ENCODE assay signal across 25 mouse cellular contexts in the genomic region with DNA sequence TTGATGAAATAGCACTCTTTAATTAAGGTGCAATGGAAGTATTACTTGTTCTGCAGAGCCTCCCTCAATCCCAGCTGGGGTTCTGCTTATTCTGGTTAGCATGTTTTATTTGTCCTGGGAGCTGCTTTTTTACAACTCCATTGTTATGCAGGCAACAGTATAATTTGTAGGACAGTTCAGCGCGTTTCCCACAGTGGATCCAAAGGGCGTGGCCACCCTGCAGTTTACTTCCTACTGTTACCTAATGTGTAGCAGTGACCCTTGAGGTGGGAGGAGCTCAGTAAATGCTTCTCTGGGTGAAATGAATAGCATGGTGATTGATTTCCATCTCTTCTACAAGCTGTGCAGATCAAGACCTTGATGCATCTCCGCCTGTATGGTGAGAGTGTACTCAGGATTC. TPM values are rescaled to one million over a fixed set of nuclear protein-coding genes. Genes with fewer than 3 reads are reported as not detected.
A peak's percentile ranks its signal among the peaks of the same experiment; 100 is the strongest.
DNase-seq lines count a peak whose midpoint lies in the region; ATAC-seq lines count a peak whose summit lies in the region.
"Had no signal": no experiment of that assay in that cellular context is flagged by ENCODE, and none has a peak within 500 bp of the region (broad histone marks: within the 10 kb centered on the region; RNA-seq: fewer than 3 reads in every experiment).

No protein-coding gene starts in this region.

- H3K4me3 ChIP-seq in kidney, embryonic 15.5 days (replicated peaks) = no peak overlapping the region
- no peak overlapping the region for H3K4me3 ChIP-seq in neural tube, embryonic 14.5 days (ENCODE audit: low read depth, low read length)
- no peak overlapping the region for H3K4me3 ChIP-seq in intestine, embryonic 15.5 days (replicated peaks)
- H3K4me3 ChIP-seq in neural tube, embryonic 15.5 days (replicated peaks) = no peak overlapping the region
- H3K4me3 ChIP-seq: embryonic facial prominence, embryonic 13.5 days; erythroblast, embryonic 14.5 days; forebrain, embryonic 13.5 days; heart, embryonic 10.5 days; hindbrain, embryonic 10.5 days; left cerebral cortex, adult 2 months; myocyte had no signal

- DNase-seq in kidney, adult 11 months = peak; percentile 41
- no peak for DNase-seq in neural tube, embryonic 10.5 days (ENCODE audit: extremely low spot score, low spot score)
- no peak for DNase-seq in embryo, embryonic 10.5 days (ENCODE audit: low spot score)
- no peak for DNase-seq in urinary bladder, adult 2 months (ENCODE audit: low spot score)
- DNase-seq: adrenal gland, postnatal 10 days; B cell, adult 2 months; cerebellum, postnatal 10 days; gastrocnemius, postnatal 10 days; left cerebral cortex, postnatal 4 days; lung, postnatal 4 days; right cerebral cortex, postnatal 14 days had no signal

- WGBS in kidney, embryonic 15.5 days = 44% methylated on average over 4 of the region's 4 CpGs
- 13% methylated on average over 4 of the region's 4 CpGs for WGBS in neural tube, embryonic 14.5 days
- WGBS in intestine, embryonic 15.5 days = 41% methylated on average over 4 of the region's 4 CpGs
- 16% methylated on average over 4 of the region's 4 CpGs for WGBS in neural tube, embryonic 15.5 days

- peaks cover 7% of the 10 kb centered on the region; the same call in 1 of the 2 replicates for H3K4me1 ChIP-seq in kidney, embryonic 15.5 days
- H3K4me1 ChIP-seq in neural tube, embryonic 14.5 days (ENCODE audit: control insufficient read depth, insufficient read depth, low read length) = peaks cover 4% of the 10 kb centered on the region; the same call in 1 of the 2 replicates
- peaks cover 6% of the 10 kb centered on the region for H3K4me1 ChIP-seq in intestine, embryonic 15.5 days (replicated peaks)
- peaks cover 15% of the 10 kb centered on the region for H3K4me1 ChIP-seq in neural tube, embryonic 15.5 days

- no peak overlapping the region for H3K4me2 ChIP-seq in kidney, embryonic 15.5 days
- H3K4me2 ChIP-seq in neural tube, embryonic 14.5 days (ENCODE audit: low read depth, low read length) = no peak overlapping the region
- H3K4me2 ChIP-seq in intestine, embryonic 15.5 days (replicated peaks) = no peak overlapping the region
- H3K4me2 ChIP-seq in neural tube, embryonic 15.5 days = peak overlapping the region; percentile 20
- H3K4me2 ChIP-seq: embryonic facial prominence, embryonic 13.5 days; forebrain, embryonic 13.5 days had no signal

- no peak overlapping the region for H3K27ac ChIP-seq in kidney, embryonic 15.5 days
- no peak overlapping the region for H3K27ac ChIP-seq in neural tube, embryonic 14.5 days (ENCODE audit: low read depth, low read length)
- H3K27ac ChIP-seq in intestine, embryonic 15.5 days = 0 out of 2 replicates have a peak overlapping the region, but pooled peaks have one; percentile 28
- H3K27ac ChIP-seq in neural tube, embryonic 15.5 days (replicated peaks) = no peak overlapping the region
- H3K27ac ChIP-seq: embryonic facial prominence, embryonic 13.5 days; forebrain, embryonic 13.5 days; heart, embryonic 10.5 days; hindbrain, embryonic 10.5 days; left cerebral cortex, adult 2 months had no signal

- H3K9me3 ChIP-seq in kidney, embryonic 15.5 days (replicated peaks) = no peaks in the 10 kb centered on the region
- H3K9me3 ChIP-seq in neural tube, embryonic 14.5 days (ENCODE audit: control insufficient read depth, low read length) = no peaks in the 10 kb centered on the region
- no peaks in the 10 kb centered on the region for H3K9me3 ChIP-seq in intestine, embryonic 15.5 days
- no peaks in the 10 kb centered on the region for H3K9me3 ChIP-seq in neural tube, embryonic 15.5 days (replicated peaks)
- H3K9me3 ChIP-seq: embryonic facial prominence, embryonic 13.5 days; forebrain, embryonic 13.5 days; heart, embryonic 10.5 days; hindbrain, embryonic 10.5 days had no signal

- H3K27me3 ChIP-seq in kidney, embryonic 15.5 days = no peaks in the 10 kb centered on the region
- no peaks in the 10 kb centered on the region for H3K27me3 ChIP-seq in neural tube, embryonic 14.5 days (ENCODE audit: control insufficient read depth, insufficient read depth, low read length)
- no peaks in the 10 kb centered on the region; the same call in 1 of the 2 replicates for H3K27me3 ChIP-seq in intestine, embryonic 15.5 days (replicated peaks)
- H3K27me3 ChIP-seq in neural tube, embryonic 15.5 days (replicated peaks) = no peaks in the 10 kb centered on the region
- H3K27me3 ChIP-seq: CH12.LX; embryonic facial prominence, embryonic 13.5 days; forebrain, embryonic 13.5 days had no signal

- ATAC-seq in kidney, embryonic 15.5 days (replicated peaks; ENCODE audit: low FRiP score) = no peak
- peak; percentile 21; the same call in 1 of the 2 replicates for ATAC-seq in neural tube, embryonic 14.5 days (ENCODE audit: low read depth)
- ATAC-seq in intestine, embryonic 15.5 days = peak; percentile 85
- ATAC-seq in neural tube, embryonic 15.5 days (ENCODE audit: low FRiP score) = no peak
- ATAC-seq: forebrain, embryonic 13.5 days; hindbrain, embryonic 16.5 days; midbrain, embryonic 16.5 days had no signal

- H3K9ac ChIP-seq in kidney, embryonic 15.5 days = no peak overlapping the region
- H3K9ac ChIP-seq in neural tube, embryonic 14.5 days (replicated peaks; ENCODE audit: low read depth, low read length) = no peak overlapping the region
- no peak overlapping the region for H3K9ac ChIP-seq in intestine, embryonic 15.5 days
- H3K9ac ChIP-seq in neural tube, embryonic 15.5 days (replicated peaks) = no peak overlapping the region
- H3K9ac ChIP-seq: embryonic facial prominence, embryonic 13.5 days; forebrain, embryonic 13.5 days had no signal

- peaks cover 8% of the 10 kb centered on the region; the same call in 1 of the 2 replicates for H3K36me3 ChIP-seq in kidney, embryonic 15.5 days
- no peaks in the 10 kb centered on the region for H3K36me3 ChIP-seq in neural tube, embryonic 14.5 days (ENCODE audit: control insufficient read depth, insufficient read depth, low read length)
- 0 out of 2 replicates have a peak, but pooled peaks cover 3% of the 10 kb centered on the region for H3K36me3 ChIP-seq in intestine, embryonic 15.5 days
- peaks cover 9% of the 10 kb centered on the region; the same call in 1 of the 2 replicates for H3K36me3 ChIP-seq in neural tube, embryonic 15.5 days
- H3K36me3 ChIP-seq: embryonic facial prominence, embryonic 13.5 days had no signal

RNA-seq across cellular contexts. Expression of gene Fgf9, which starts 17.0 kb away (rescaled TPM):
- 6.7 and 7.9 TPM in 2 replicates for polyA plus RNA-seq in kidney, embryonic 15.5 days (2015; fragmentation: Nextera tagmentation; extraction: Ambion mirVana)
- 18.8 and 23.2 TPM in 2 replicates for polyA plus RNA-seq in neural tube, embryonic 14.5 days (2014; fragmentation: Nextera tagmentation; extraction: Ambion mirVana)
- 17.1 and 19.3 TPM in 2 replicates for polyA plus RNA-seq in intestine, embryonic 15.5 days (2015; fragmentation: Nextera tagmentation; extraction: Ambion mirVana)
- 24.9 and 25.9 TPM in 2 replicates for polyA plus RNA-seq in neural tube, embryonic 15.5 days (2015; fragmentation: Nextera tagmentation; extraction: Ambion mirVana)
- polyA plus RNA-seq in urinary bladder, adult 2 months (2012; rRNA removed) = 6.2 and 8.7 TPM in 2 replicates
- polyA plus RNA-seq: erythroblast, embryonic 14.5 days had no signal

Comparison
In these comparisons a context has a peak if more than half of its experiments do, and no peak if none do; other contexts are left out.
1. ATAC-seq: peak in neural tube, embryonic 14.5 days (single experiment) and intestine, embryonic 15.5 days (single experiment); none in kidney, embryonic 15.5 days (single experiment) and neural tube, embryonic 15.5 days (single experiment).